Comparison of ENCODE assay signal across 8 mouse cellular contexts in genomic region chr2:170343819-170344317, GRCm38 (mm10).
DNase-seq lines count a peak whose midpoint lies in the region; ATAC-seq and TF ChIP-seq lines count a peak whose summit lies in the region.
"Had no signal": no experiment of that assay in that cellular context is flagged by ENCODE, and none has a peak within 500 bp of the region (broad histone marks: within the 10 kb centered on the region; RNA-seq: fewer than 3 reads in every experiment).

No protein-coding gene starts in this region.

- H3K9me3 ChIP-seq in lung, embryonic 14.5 days (ENCODE audit: low read depth, low read length): no peaks in the 10 kb centered on the region
- H3K9me3 ChIP-seq in forebrain, embryonic 16.5 days (ENCODE audit: control insufficient read depth, low read length): no peaks in the 10 kb centered on the region
- no peaks in the 10 kb centered on the region for H3K9me3 ChIP-seq in liver, postnatal 0 days (ENCODE audit: low read length)

- 23% methylated on average over 10 of the region's 10 CpGs for WGBS in lung, embryonic 14.5 days
- 30% methylated on average over 10 of the region's 10 CpGs for WGBS in forebrain, embryonic 16.5 days
- WGBS in liver, postnatal 0 days (ENCODE audit: insufficient replicate concordance): 45% methylated on average over 10 of the region's 10 CpGs

- H3K36me3 ChIP-seq in lung, embryonic 14.5 days (ENCODE audit: insufficient read depth): no peaks in the 10 kb centered on the region
- H3K36me3 ChIP-seq in forebrain, embryonic 16.5 days (ENCODE audit: control insufficient read depth, insufficient read depth): no peaks in the 10 kb centered on the region
- no peaks in the 10 kb centered on the region for H3K36me3 ChIP-seq in liver, postnatal 0 days (replicated peaks; ENCODE audit: insufficient read depth, low read length)

- H3K4me2 ChIP-seq in lung, embryonic 14.5 days: peak overlapping the region; percentile 7; the same call in 1 of the 2 replicates
- H3K4me2 ChIP-seq in forebrain, embryonic 16.5 days (ENCODE audit: low read length): no peak overlapping the region
- H3K4me2 ChIP-seq in liver, postnatal 0 days (ENCODE audit: low read depth, low read length): peak overlapping the region; percentile 62

- 0 out of 2 replicates have a peak overlapping the region, but pooled peaks have one; percentile 4 for H3K9ac ChIP-seq in lung, embryonic 14.5 days
- H3K9ac ChIP-seq in forebrain, embryonic 16.5 days (replicated peaks; ENCODE audit: low read depth, low read length): 0 out of 2 replicates have a peak overlapping the region, but pooled peaks have one; percentile 26
- peak overlapping the region; percentile 36 for H3K9ac ChIP-seq in liver, postnatal 0 days (replicated peaks)

- H3K27me3 ChIP-seq in lung, embryonic 14.5 days (ENCODE audit: insufficient read depth, low read length): no peaks in the 10 kb centered on the region
- no peaks in the 10 kb centered on the region for H3K27me3 ChIP-seq in forebrain, embryonic 16.5 days (replicated peaks; ENCODE audit: control insufficient read depth, insufficient read depth, low read length)
- H3K27me3 ChIP-seq in liver, postnatal 0 days (ENCODE audit: insufficient read depth, low read length): no peaks in the 10 kb centered on the region

- peak; percentile 52 for DNase-seq in lung, embryonic 14.5 days
- no peak for DNase-seq in lung, postnatal 14 days
- peak; percentile 45 for DNase-seq in liver, postnatal 0 days
- DNase-seq in thymus, postnatal 36 days: peak; percentile 29 to 32
- DNase-seq in cerebellum, adult 11-12 months: no peak
- DNase-seq in adrenal gland, postnatal 14 days: no peak

- no peak overlapping the region for H3K4me3 ChIP-seq in lung, embryonic 14.5 days (ENCODE audit: low read depth, low read length)
- no peak overlapping the region for H3K4me3 ChIP-seq in forebrain, embryonic 16.5 days (replicated peaks; ENCODE audit: low read length)
- peak overlapping the region; percentile 7 for H3K4me3 ChIP-seq in liver, postnatal 0 days (ENCODE audit: low read depth, low read length)
- H3K4me3 ChIP-seq: myocyte had no signal

- no peak for TF ChIP-seq EP300 in liver, postnatal 0 days (IDR thresholded peaks at IDR 0.05; ENCODE audit: low read depth)

- no peak for TF ChIP-seq CTCF in lung, embryonic 14.5 days (IDR thresholded peaks at IDR 0.05; ENCODE audit: low read depth)
- no peak for TF ChIP-seq CTCF in liver, postnatal 0 days (IDR thresholded peaks at IDR 0.05; ENCODE audit: low read depth)

- peak overlapping the region; percentile 83 for H3K27ac ChIP-seq in lung, embryonic 14.5 days (ENCODE audit: low read depth)
- peak overlapping the region; percentile 9; the same call in 1 of the 2 replicates for H3K27ac ChIP-seq in forebrain, embryonic 16.5 days (ENCODE audit: low read length)
- H3K27ac ChIP-seq in liver, postnatal 0 days (ENCODE audit: low read depth): peak overlapping the region; percentile 93

- peak; percentile 30; the same call in 1 of the 2 replicates for ATAC-seq in lung, embryonic 14.5 days (ENCODE audit: insufficient read depth)
- peak; percentile 25; the same call in 1 of the 2 replicates for ATAC-seq in forebrain, embryonic 16.5 days
- ATAC-seq in liver, postnatal 0 days: peak; percentile 80

- peaks cover 30% of the 10 kb centered on the region for H3K4me1 ChIP-seq in lung, embryonic 14.5 days (ENCODE audit: insufficient read depth)
- H3K4me1 ChIP-seq in forebrain, embryonic 16.5 days (replicated peaks; ENCODE audit: control insufficient read depth, insufficient read depth, low read length): peaks cover 26% of the 10 kb centered on the region
- peaks cover 28% of the 10 kb centered on the region for H3K4me1 ChIP-seq in liver, postnatal 0 days (ENCODE audit: insufficient read depth)

Comparison
In these comparisons a context has a peak if more than half of its experiments do, and no peak if none do; other contexts are left out.
1. DNase-seq: peak in lung, embryonic 14.5 days (single experiment), liver, postnatal 0 days (single experiment) and thymus, postnatal 36 days (2 of 2); none in lung, postnatal 14 days (single experiment), cerebellum, adult 11-12 months (single experiment) and adrenal gland, postnatal 14 days (single experiment).
2. ATAC-seq: peak in every context shown above with its lines; median percentile 80 in liver, postnatal 0 days; 30 in lung, embryonic 14.5 days; 25 in forebrain, embryonic 16.5 days.
3. H3K27ac ChIP-seq: peak in every context shown above with its lines; median percentile 93 in liver, postnatal 0 days; 83 in lung, embryonic 14.5 days; 9 in forebrain, embryonic 16.5 days.
4. Peak in every context shown above with its lines, with median percentiles within 50 percentile points of each other: H3K9ac ChIP-seq.